Mouse (Mus musculus): ENCODE measurements at regions not wholly inside any gene's neighbourhood (a gene's known extent, or its start where the extent isn't known, plus 50 kb on each side); places are given as distances from the start of the nearest gene placed in this dataset.

DNA sequence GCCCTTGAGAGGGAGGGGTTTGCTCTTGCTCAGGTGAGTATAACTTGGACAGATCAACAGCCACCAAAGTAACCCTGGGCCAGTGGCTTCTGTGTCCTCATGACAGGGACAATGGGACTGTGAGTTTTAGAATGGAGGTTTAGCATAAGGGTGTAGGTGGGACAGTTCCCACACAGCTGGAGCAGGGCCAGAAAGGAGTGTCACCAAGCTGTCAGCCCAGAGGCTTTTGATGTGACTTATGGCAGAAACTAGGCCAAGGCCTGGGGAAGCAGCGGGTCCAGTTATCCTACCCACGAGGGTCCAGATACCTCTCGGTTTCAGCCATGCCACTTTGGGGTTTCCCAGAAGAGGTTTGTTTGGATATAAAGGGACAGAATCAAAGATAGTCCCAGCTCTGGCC lies 129.4 kb downstream of the H2al2a start:
- TF ChIP-seq CTCF (conservative IDR thresholded peaks at IDR 0.05; ENCODE audit: insufficient read depth, insufficient read length, low read depth, low read length) (no peak), POLR2A (IDR thresholded peaks at IDR 0.05; ENCODE audit: low read depth, low read length) (no peak)
